Mouse (Mus musculus) right cerebral cortex, postnatal 10 days (tissue): ENCODE results near the gene Raet1e.
A peak's percentile ranks its signal among the peaks of the same experiment; 100 is the strongest.
"Not testable (repeated sequence)": the region's sequence is repeated elsewhere in the genome, so short reads cannot be mapped to it uniquely, and the experiment has no call there.

ENCODE experiments used
- DNase-seq, 2 experiments: peaks; one replicate each; pipeline ENCODE4 v3.0.0; 2021; ENCODE audit warnings: low spot score in 2 of 2

Raet1e gene

GRCm38 (mm10) chr10:22158310-22158999 lies at the start of gene Raet1e, which contains the start of gene H60b:
TSS of gene Raet1e (plus strand) at chr10:22158569.
TSS of gene H60b (plus strand) at chr10:22158586.
- DNase-seq, result peak in 1 of 2 experiments; percentile 22

GRCm38 (mm10) chr10:22140665-22141280 lies 17.6 kb upstream of the Raet1e start:
- peak; percentile 68 to 79 for DNase-seq

GRCm38 (mm10) chr10:22142194-22142593 lies 16.2 kb upstream of the Raet1e start:
- DNase-seq, result peak in 1 of 2 experiments; percentile 24

- DNase-seq, result no peak
These were observed 15.4 kb upstream of the Raet1e start for GRCm38 (mm10) chr10:22142926-22143325.

GRCm38 (mm10) chr10:22148441-22149072 lies 9.8 kb upstream of the Raet1e start:
- DNase-seq, result peak; percentile 41 to 42

GRCm38 (mm10) chr10:22149073-22149690 lies 9.2 kb upstream of the Raet1e start, which contains the start of gene E030030I06Rik:
TSS of gene E030030I06Rik (minus strand) at chr10:22149270.
- peak in 1 of 2 experiments; percentile 22 for DNase-seq

- DNase-seq, result no peak
These were observed 8.5 kb upstream of the Raet1e start for GRCm38 (mm10) chr10:22149691-22150465.

- DNase-seq, result no peak
These were observed 7.8 kb upstream of the Raet1e start for GRCm38 (mm10) chr10:22150593-22150992.

- not testable (repeated sequence) for DNase-seq
These were observed 7.1 kb upstream of the Raet1e start for GRCm38 (mm10) chr10:22151056-22151862.

GRCm38 (mm10) chr10:22151863-22152640 lies 6.3 kb upstream of the Raet1e start:
- DNase-seq, result not testable (repeated sequence)

- DNase-seq, result not testable (repeated sequence)
These were observed 5.2 kb upstream of the Raet1e start for GRCm38 (mm10) chr10:22153147-22153690.

GRCm38 (mm10) chr10:22154127-22154526 lies 4.2 kb upstream of the Raet1e start:
- not testable (repeated sequence) for DNase-seq

GRCm38 (mm10) chr10:22154871-22155799 lies 3.2 kb upstream of the Raet1e start:
- no peak for DNase-seq

GRCm38 (mm10) chr10:22159131-22159561 lies 777 bp downstream of the Raet1e start:
- no peak for DNase-seq

- no peak for DNase-seq
These were observed 1.3 kb downstream of the Raet1e start for GRCm38 (mm10) chr10:22159581-22160140.

- DNase-seq, result not testable (repeated sequence)
These were observed 4.9 kb downstream of the Raet1e start for GRCm38 (mm10) chr10:22163279-22163678.

- peak; percentile 48 to 74 for DNase-seq
These were observed 5.6 kb downstream of the Raet1e start for GRCm38 (mm10) chr10:22163705-22164583.
